Mouse (Mus musculus) kidney, embryonic 16.5 days (tissue): ENCODE results near the gene Plcd1. TPM values are rescaled to one million over a fixed set of nuclear protein-coding genes. Genes with fewer than 3 reads are reported as not detected.

Source experiments
- ATAC-seq: fragments of 200-750 bp; cut with Nextera tagmentation; 2 replicates; pipeline ENCODE4 v1.8.0; 2017; ENCODE audit warnings: moderate TSS enrichment; ENCODE audit not compliant: low FRiP score, low TSS enrichment
- H3K27ac ChIP-seq: fragments of 300-500 bp; sonication (generic); 2 replicates; pipeline ENCODE4 v1.5.1; 2014; ENCODE audit warnings: low read length
- H3K27me3 ChIP-seq: fragments of 300-500 bp; sonication (generic); 2 replicates; pipeline ENCODE4 v1.6.1; 2014; ENCODE audit warnings: low read length, control low read depth, mixed read lengths; ENCODE audit not compliant: insufficient read depth
- H3K36me3 ChIP-seq: fragments of 300-500 bp; sonication (generic); 2 replicates; pipeline ENCODE4 v1.6.1; 2014; ENCODE audit warnings: low read length, control low read depth, mixed read lengths; ENCODE audit not compliant: insufficient read depth
- H3K4me1 ChIP-seq: fragments of 300-500 bp; sonication (generic); 2 replicates; pipeline ENCODE4 v1.6.1; 2014; ENCODE audit warnings: low read length, control low read depth, mixed read lengths; ENCODE audit not compliant: insufficient read depth
- H3K4me2 ChIP-seq: fragments of 300-500 bp; sonication (generic); replicated peaks from 2 replicates; pipeline ENCODE4 v1.6.1; 2014; ENCODE audit warnings: low read depth, low read length
- H3K4me3 ChIP-seq: fragments of 300-500 bp; sonication (generic); 2 replicates; pipeline ENCODE4 v1.5.1; 2014; ENCODE audit warnings: mild to moderate bottlenecking, low read length
- H3K9ac ChIP-seq: fragments of 300-500 bp; sonication (generic); replicated peaks from 2 replicates; pipeline ENCODE4 v1.6.1; 2014; ENCODE audit warnings: low read length
- H3K9me3 ChIP-seq: fragments of 300-500 bp; sonication (generic); 2 replicates; pipeline ENCODE4 v1.6.1; 2016; ENCODE audit warnings: low read length, control low read depth
- WGBS: fragments of 180-500 bp; shearing (Covaris S2); extraction: QIAGEN DNeasy Blood & Tissue Kit; methylation state at CpG from one replicate; pipeline ENCODE4 v1.1.7; 2014; 5-methylcytosine and 5-hydroxymethylcytosine counted together
- microRNA-seq: library from miRNA; unstranded; fragments of <30 nt; microRNA quantifications from one replicate; pipeline ENCODE4, GENCODE M21; 2016
- polyA plus RNA-seq: library from polyadenylated mRNA; unstranded; fragments of >200 nt; fragmentation: Nextera tagmentation; extraction: Ambion mirVana; gene quantifications from 2 replicates; pipeline ENCODE4 v1.2.1, GENCODE M21; 2015

Gene Plcd1
- polyA plus RNA-seq, 1 experiment from 2014 or later: 26.9 TPM

- H3K4me2 ChIP-seq: no peak overlapping the region
- 88% methylated on average over 27 of the region's 27 CpGs for WGBS
- H3K36me3 ChIP-seq: peaks cover 24% of the 10 kb centered on the region
- H3K9ac ChIP-seq: no peak overlapping the region
- no peak for ATAC-seq
- no peak overlapping the region for H3K4me3 ChIP-seq
- peaks cover 48% of the 10 kb centered on the region for H3K4me1 ChIP-seq
- no peak overlapping the region for H3K27ac ChIP-seq
- H3K9me3 ChIP-seq: no peaks in the 10 kb centered on the region
- no peaks in the 10 kb centered on the region for H3K27me3 ChIP-seq
Measured at GRCm38 (mm10) chr9:119028226-119029195, 64.8 kb downstream of the Plcd1 start.

- Histone ChIP-seq H3K9me3 (no peaks in the 10 kb centered on the region), H3K36me3 (peaks cover 20% of the 10 kb centered on the region), H3K9ac (no peak overlapping the region), H3K4me1 (peaks cover 42% of the 10 kb centered on the region), H3K27me3 (no peaks in the 10 kb centered on the region), H3K4me2 (no peak overlapping the region), H3K27ac (no peak overlapping the region), H3K4me3 (no peak overlapping the region)
- WGBS: 95% methylated on average over 7 of the region's 7 CpGs
- no peak for ATAC-seq
Measured at GRCm38 (mm10) chr9:119027337-119027736, 66.0 kb downstream of the Plcd1 start.

DNA sequence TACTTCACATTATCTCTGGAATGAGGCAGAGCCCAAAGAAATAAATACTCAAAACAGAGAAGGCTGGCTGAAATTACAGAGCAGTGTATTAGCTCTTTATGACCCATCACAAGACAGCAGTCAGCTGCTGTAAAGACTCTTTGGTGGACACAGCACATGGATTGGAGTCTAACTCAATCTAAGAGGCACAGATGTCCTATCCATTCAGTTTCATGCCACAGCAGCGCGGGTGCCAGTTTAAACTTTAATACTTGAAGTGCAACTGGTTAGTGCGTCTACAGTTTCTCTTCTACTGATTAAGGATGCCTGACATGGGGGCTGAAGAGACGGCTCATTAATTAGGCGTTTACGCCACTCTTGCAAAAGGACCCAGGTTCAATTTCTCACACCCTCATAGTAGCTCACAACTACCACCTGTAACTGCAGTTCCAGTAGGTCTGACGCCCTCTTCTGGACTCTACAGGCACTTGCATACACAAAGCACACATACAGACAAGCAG, 67.4 kb downstream of the Plcd1 start:
- Histone ChIP-seq H3K27me3 (no peaks in the 10 kb centered on the region), H3K27ac (peak overlapping the region; percentile 96), H3K4me1 (peaks cover 47% of the 10 kb centered on the region), H3K9me3 (no peaks in the 10 kb centered on the region), H3K36me3 (peaks cover 14% of the 10 kb centered on the region; the same call in 1 of the 2 replicates), H3K4me2 (no peak overlapping the region), H3K9ac (no peak overlapping the region), H3K4me3 (no peak overlapping the region)
- 37% methylated on average over 7 of the region's 7 CpGs for WGBS
- ATAC-seq: peak; percentile 83

DNA sequence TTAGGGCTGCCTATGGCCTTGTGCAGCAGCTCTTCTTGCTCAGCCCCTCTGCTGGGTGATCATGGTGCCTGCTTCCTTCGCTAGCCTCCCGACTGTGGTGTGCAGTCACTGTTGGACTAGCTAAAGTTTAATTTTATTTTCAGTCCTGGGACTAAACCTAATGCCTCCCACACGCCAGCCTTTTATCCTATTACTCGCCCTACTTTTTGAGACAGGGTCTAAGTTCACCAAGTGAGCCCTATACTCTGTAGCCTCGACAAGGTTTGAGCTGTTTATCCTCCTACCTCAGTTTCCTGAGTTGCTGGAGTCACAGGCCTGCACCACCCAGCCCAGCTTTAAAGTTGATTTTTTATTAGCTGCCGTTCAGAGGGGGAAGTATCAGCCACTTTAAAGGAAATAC, 68.0 kb downstream of the Plcd1 start:
- Histone ChIP-seq H3K4me1 (peaks cover 50% of the 10 kb centered on the region), H3K36me3 (peaks cover 14% of the 10 kb centered on the region; the same call in 1 of the 2 replicates), H3K9me3 (no peaks in the 10 kb centered on the region), H3K27ac (peak overlapping the region; percentile 96), H3K4me2 (no peak overlapping the region; the same call in 1 of the 2 replicates), H3K27me3 (no peaks in the 10 kb centered on the region), H3K9ac (peak overlapping the region; percentile 37), H3K4me3 (no peak overlapping the region)
- ATAC-seq: peak; percentile 54
- 17% methylated on average over 6 of the region's 6 CpGs for WGBS

GRCm38 (mm10) chr9:119021731-119022130, 71.6 kb downstream of the Plcd1 start:
- Histone ChIP-seq H3K9me3 (no peaks in the 10 kb centered on the region), H3K4me3 (no peak overlapping the region), H3K27me3 (no peaks in the 10 kb centered on the region), H3K27ac (peak overlapping the region; percentile 67), H3K36me3 (peaks cover 22% of the 10 kb centered on the region), H3K4me1 (peaks cover 46% of the 10 kb centered on the region), H3K9ac (no peak overlapping the region), H3K4me2 (no peak overlapping the region)
- no peak for ATAC-seq
- WGBS: 63% methylated on average over 7 of the region's 7 CpGs

Small RNAs within 50 kb of the gene (microRNA-seq; reads per million reads assigned to microRNA genes)
- gene Mir26a-1: 12.8 reads per million, percentile 33 among the genes with 10 or more reads in this experiment

Other genes starting within 250 kb of the Plcd1 start
- 27.5 and 30.7 TPM in 2 replicates for gene Ctdspl, start 167.0 kb downstream of the Plcd1 start, polyA plus RNA-seq
- 53.7 and 56.3 TPM in 2 replicates for gene Vill, start 40.7 kb downstream of the Plcd1 start, polyA plus RNA-seq
- 6.1 and 7.7 TPM in 2 replicates for gene Dlec1, start 9.0 kb upstream of the Plcd1 start, polyA plus RNA-seq
- 44.0 and 52.4 TPM in 2 replicates for gene Acaa1b, start 63.6 kb upstream of the Plcd1 start, polyA plus RNA-seq
- gene Gm47289, start 65.7 kb upstream of the Plcd1 start, polyA plus RNA-seq: not detected in 2 replicates
- 22.1 and 22.9 TPM in 2 replicates for gene Slc22a13, start 115.6 kb upstream of the Plcd1 start, polyA plus RNA-seq
- gene Oxsr1, start 228.9 kb upstream of the Plcd1 start, polyA plus RNA-seq: 12.2 and 13.2 TPM in 2 replicates
- 142 and 152 TPM in 2 replicates for gene Acaa1a, start 246.2 kb upstream of the Plcd1 start, polyA plus RNA-seq
- gene Myd88, start 247.9 kb upstream of the Plcd1 start, polyA plus RNA-seq: 30.0 and 30.9 TPM in 2 replicates